Mouse (Mus musculus) adrenal gland, adult 18-20 months (tissue): ENCODE measurements around the gene Pdgfc. TPM values are rescaled to one million over a fixed set of nuclear protein-coding genes. Genes with fewer than 3 reads are reported as not detected.
"Not testable (repeated sequence)": the region's sequence is repeated elsewhere in the genome, so short reads cannot be mapped to it uniquely, and the experiment has no call there.

ENCODE experiments used
- DNase-seq, 2 experiments: peaks; one replicate each; pipeline ENCODE4 v3.0.0; 2021 to 2022; ENCODE audit warnings: low spot score in 2 of 2
- total RNA-seq, 2 experiments: library from RNA; stranded (reverse); gene quantifications; 1 replicate in 1 of 2; 2 replicates in 1 of 2; pipeline ENCODE4 v1.2.3; 2021

Pdgfc gene
- total RNA-seq, 2 experiments from 2014 or later, result 6.9 to 8.4 TPM

DNA sequence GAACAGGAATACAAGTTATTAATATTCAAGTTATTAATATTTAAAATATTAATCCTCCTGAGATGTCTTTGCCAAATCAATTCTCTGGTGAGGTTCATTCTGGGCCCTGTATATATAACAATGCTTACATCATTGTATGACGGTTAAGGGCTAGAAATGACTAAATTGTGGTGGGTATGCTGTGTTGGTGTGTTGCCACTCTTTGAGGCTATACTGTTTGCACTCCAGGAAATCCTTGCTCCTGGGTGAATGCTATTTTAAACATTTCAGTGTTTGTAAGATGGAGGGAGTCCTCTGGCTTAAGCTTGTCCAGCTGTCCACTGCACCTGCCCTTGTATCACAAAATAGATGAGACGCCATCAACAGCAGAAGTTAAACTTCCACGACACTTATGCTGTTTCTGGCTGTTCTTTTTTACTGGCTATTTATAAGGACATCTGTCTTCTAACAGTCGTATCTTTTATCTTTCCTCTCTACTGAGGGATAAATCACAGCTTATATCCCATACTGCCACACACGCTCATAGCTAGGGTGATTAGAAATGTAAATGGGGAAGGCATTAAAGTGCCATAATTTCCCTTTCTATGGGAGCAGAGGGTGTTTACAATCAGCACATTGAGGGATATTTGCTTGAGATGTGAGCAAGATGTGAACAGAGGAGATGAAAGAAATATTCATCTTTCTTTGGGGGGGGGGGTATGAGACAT, 9.3 kb downstream of the Pdgfc start:
- no peak for DNase-seq

- DNase-seq, result no peak
These were observed 10.7 kb downstream of the Pdgfc start for GRCm38 (mm10) chr3:81046652-81047607.

- no peak for DNase-seq
These were observed 15.3 kb downstream of the Pdgfc start for GRCm38 (mm10) chr3:81051522-81051921.

GRCm38 (mm10) chr3:81052422-81052821, 16.2 kb downstream of the Pdgfc start:
- no peak for DNase-seq

DNA sequence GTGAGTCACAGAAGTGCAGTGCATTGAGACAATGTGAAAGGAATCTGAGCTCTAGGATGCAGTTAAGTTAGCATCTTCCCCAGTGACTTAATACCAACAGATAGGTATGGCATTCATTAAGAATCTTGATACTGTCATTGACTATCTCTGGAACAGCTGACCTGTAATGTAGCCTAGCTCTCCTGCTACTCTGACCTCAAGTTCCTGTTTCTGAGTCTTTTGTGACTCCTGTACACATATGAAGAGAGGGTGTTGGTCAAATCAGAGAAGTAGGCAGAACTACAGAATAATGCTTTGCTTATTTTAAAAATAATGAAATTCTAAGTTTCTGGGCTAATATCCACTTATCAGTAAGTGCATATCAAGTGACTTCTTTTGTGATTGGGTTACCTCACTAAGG, 17.9 kb downstream of the Pdgfc start:
- no peak for DNase-seq

- DNase-seq, result no peak
These were observed 21.5 kb downstream of the Pdgfc start for GRCm38 (mm10) chr3:81057719-81058118.

DNA sequence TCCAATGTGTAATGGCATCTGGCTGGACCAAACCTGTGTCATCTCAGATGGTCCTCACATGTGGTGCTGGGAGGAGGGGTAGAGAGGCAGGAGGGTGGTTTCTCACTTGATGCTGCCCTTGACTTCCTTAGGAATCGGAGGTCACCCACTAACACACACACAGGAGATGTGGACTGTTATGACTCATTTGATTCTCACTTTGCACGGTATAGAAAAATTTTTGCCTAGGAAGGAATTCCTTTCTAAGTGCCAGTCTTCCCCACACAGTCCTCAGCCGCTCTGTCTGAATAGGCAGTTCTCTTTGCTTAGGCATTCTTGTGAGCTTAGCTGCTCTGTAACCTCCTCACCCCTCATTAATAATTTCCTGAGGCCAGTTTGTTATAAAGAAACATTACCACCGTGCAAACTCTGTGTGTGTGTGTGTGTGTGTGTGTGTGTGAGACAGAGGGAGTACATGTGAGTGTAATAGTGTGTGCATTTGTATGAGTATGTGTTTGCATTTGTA, 22.4 kb downstream of the Pdgfc start:
- no peak for DNase-seq

DNA sequence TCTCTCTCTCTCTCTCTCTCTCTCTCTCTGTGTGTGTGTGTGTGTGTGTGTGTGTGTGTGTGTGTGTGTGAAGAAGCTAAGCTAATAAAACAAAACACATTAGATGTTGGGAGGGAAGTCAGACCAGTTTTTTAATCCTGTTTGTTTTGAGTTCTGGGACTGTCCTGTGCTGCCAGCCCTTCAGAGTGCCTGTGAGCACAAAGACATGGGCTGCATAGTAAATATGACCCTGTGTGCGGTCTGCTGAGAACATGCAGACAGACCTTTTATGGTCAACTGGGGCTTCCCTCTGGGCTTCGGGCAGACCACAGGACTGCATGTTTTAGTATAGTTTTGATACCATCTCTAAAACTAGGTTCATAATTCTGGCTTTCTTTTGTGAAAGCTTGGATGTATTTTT, 32.3 kb downstream of the Pdgfc start:
- no peak for DNase-seq

GRCm38 (mm10) chr3:81101136-81101535, 64.9 kb downstream of the Pdgfc start:
- DNase-seq, result no peak

GRCm38 (mm10) chr3:81102158-81102876, 66.1 kb downstream of the Pdgfc start:
- no peak for DNase-seq

GRCm38 (mm10) chr3:81102877-81103420, 66.7 kb downstream of the Pdgfc start:
- DNase-seq, result no peak

GRCm38 (mm10) chr3:81107515-81107914, 71.3 kb downstream of the Pdgfc start:
- DNase-seq, result no peak

DNA sequence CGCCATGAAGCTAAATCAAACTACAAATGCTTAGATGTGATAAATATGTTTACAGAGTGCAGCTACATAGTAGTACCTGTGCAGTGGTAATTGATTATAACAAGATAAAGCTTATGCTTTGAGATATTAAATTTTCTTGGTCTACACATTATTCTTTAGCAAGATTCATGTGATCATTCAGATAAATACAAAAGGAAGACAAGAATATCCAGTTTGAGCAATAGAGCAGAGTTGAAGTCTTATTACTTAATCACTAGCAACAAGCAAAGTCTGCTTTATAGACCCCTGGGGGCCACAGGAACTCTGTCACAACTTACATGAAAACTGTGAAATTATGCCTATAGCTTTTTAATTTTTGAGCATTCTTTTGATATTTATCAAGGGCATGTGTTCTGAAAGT, 74.8 kb downstream of the Pdgfc start:
- no peak for DNase-seq

- DNase-seq, result no peak
These were observed 76.7 kb downstream of the Pdgfc start for GRCm38 (mm10) chr3:81112892-81113291.

DNA sequence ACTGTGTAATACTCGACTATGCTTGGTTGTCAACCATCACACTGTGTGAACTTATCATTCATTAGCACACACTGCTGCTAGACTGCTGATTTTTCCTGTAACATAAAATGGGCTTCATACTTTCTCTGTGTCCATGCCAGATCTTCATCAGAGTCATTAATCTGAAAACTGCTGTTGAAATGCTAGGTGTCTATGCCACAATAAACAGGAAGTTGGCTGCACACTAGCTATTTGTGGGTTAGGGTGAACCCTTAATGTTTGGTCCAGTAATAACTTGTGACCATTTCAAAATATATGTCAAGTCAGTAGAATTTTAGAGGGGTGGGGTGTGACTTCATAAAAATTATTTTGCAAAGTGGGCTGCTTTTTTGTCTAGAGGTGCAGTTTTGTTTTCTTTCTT, 84.4 kb downstream of the Pdgfc start:
- no peak for DNase-seq

DNA sequence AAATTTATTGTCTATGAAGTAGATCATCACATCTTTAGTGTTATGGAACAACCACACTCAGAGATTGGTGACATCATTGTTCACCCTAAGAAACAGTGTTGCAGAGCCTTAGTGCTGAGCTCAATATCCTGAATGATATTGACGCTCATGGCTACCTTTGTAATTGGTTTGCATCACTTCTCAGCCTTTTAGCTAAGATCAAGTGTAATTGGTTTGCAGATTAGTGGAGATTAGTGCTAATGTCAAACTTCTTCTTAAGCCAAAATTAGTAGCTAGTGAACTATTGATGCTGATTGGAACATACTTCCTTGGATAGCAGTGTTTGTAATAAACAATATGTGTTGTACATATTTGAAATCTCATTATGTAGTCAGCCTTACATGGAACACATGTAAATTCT, 85.5 kb downstream of the Pdgfc start:
- no peak for DNase-seq

- DNase-seq, result no peak
These were observed 87.2 kb downstream of the Pdgfc start for GRCm38 (mm10) chr3:81123461-81123860.

GRCm38 (mm10) chr3:81127013-81127412, 90.8 kb downstream of the Pdgfc start:
- no peak for DNase-seq

- DNase-seq, result no peak
These were observed 100.8 kb downstream of the Pdgfc start for GRCm38 (mm10) chr3:81136985-81137384.

DNA sequence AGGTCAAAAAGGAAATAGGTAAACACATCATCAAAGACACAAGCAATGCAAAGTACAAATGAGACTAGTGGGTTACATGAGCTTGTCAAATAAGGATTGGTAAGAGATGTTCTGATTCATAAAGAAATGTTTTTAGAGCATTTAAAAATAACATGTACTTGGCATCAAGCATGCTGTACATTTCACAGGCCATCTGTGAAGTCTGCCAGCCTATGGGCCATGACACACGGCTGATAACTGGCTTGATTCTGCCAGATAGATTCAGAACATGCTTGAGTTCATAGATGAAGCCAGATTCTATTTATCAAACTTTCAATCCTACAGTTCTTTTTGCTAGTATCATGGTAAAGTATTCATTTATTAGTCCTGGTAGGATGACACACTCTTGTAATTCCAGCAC, 101.8 kb downstream of the Pdgfc start:
- DNase-seq, result not testable (repeated sequence)

DNA sequence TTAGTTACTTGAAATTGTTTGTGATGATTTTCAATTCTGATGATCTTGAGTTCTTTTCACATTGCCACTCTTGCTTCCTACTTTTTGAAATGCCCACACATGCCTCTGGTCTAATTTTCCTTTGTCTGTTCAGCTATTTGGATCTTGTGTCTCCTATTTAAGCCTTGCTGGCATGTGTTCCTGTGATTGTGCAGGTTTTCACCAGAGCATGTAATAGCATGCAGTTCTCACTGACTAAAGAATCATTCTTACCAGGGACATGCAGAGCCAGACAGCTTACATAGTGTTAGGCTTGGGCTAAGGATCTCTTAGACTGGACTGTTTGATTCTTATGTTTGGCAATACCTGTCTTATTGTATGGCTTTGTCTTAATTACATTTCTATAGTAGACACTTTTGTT, 107.5 kb downstream of the Pdgfc start:
- DNase-seq, result no peak
